Mouse (Mus musculus) thymus, postnatal 36 days (tissue): ENCODE measurements at regions not wholly inside any gene's neighbourhood (a gene's known extent, or its start where the extent isn't known, plus 50 kb on each side); places are given as distances from the start of the nearest gene placed in this dataset.

ENCODE experiments used
- DNase-seq, 2 experiments: peaks; one replicate each; pipeline ENCODE4 v3.0.0; 2022; ENCODE audit warnings: mixed read lengths in 2 of 2

- no peak for DNase-seq
Observed at GRCm38 (mm10) chr13:44042730-44043493, 258.3 kb downstream of the Cd83 start.

- no peak for DNase-seq
Observed at GRCm38 (mm10) chr13:44043494-44043885, 258.9 kb downstream of the Cd83 start.

- no peak for DNase-seq
Observed at GRCm38 (mm10) chr13:44044546-44045216, 260.1 kb downstream of the Cd83 start.

GRCm38 (mm10) chr13:44046436-44046835, 261.9 kb downstream of the Cd83 start:
- DNase-seq: no peak

GRCm38 (mm10) chr13:44054157-44054556, 269.6 kb downstream of the Cd83 start:
- DNase-seq: no peak

GRCm38 (mm10) chr13:44055573-44056491, 271.3 kb downstream of the Cd83 start:
- DNase-seq: no peak

- no peak for DNase-seq
Observed at GRCm38 (mm10) chr13:44056716-44057115, 272.1 kb downstream of the Cd83 start.

GRCm38 (mm10) chr13:44057542-44057941, 273.0 kb downstream of the Cd83 start:
- no peak for DNase-seq

GRCm38 (mm10) chr13:44058277-44058676, 273.7 kb downstream of the Cd83 start:
- no peak for DNase-seq

GRCm38 (mm10) chr13:44059436-44059835, 274.9 kb downstream of the Cd83 start:
- peak; percentile 39 to 54 for DNase-seq

GRCm38 (mm10) chr13:44061286-44061685, 276.7 kb downstream of the Cd83 start:
- DNase-seq: no peak

- no peak for DNase-seq
Observed at GRCm38 (mm10) chr13:44061721-44062300, 277.2 kb downstream of the Cd83 start.

- DNase-seq: no peak
Observed at GRCm38 (mm10) chr13:44063317-44063716, 278.7 kb downstream of the Cd83 start.

GRCm38 (mm10) chr13:44064026-44064425, 279.5 kb downstream of the Cd83 start:
- no peak for DNase-seq

GRCm38 (mm10) chr13:44065741-44066185, 281.2 kb downstream of the Cd83 start:
- peak; percentile 57 to 75 for DNase-seq

GRCm38 (mm10) chr13:44067244-44067643, 282.7 kb downstream of the Cd83 start:
- DNase-seq: no peak

- DNase-seq: no peak
Observed at GRCm38 (mm10) chr13:44068951-44069350, 284.4 kb downstream of the Cd83 start.

GRCm38 (mm10) chr13:44073122-44073521, 288.5 kb downstream of the Cd83 start:
- DNase-seq: no peak

- no peak for DNase-seq
Observed at GRCm38 (mm10) chr13:44074172-44074571, 289.6 kb downstream of the Cd83 start.

- no peak for DNase-seq
Observed at GRCm38 (mm10) chr13:44077022-44077421, 292.4 kb downstream of the Cd83 start.

GRCm38 (mm10) chr13:44085621-44086510, 301.3 kb downstream of the Cd83 start:
- DNase-seq: no peak

GRCm38 (mm10) chr13:44086801-44087200, 302.2 kb downstream of the Cd83 start:
- no peak for DNase-seq
